Mouse (Mus musculus) ES-Bruce4 (cell line): Measurements from ENCODE around the gene Prkg1.

ENCODE experiments used
- EP300 ChIP-seq: IDR thresholded peaks from 2 replicates; pipeline ENCODE4 v1.6.1; 2011; ENCODE audit warnings: low read depth, low read length; ENCODE audit not compliant: insufficient read depth
- POLR2A ChIP-seq: IDR thresholded peaks from one replicate; pipeline ENCODE4 v1.8.1; 2011; ENCODE audit warnings: low read length; ENCODE audit not compliant: insufficient read depth

GRCm38 (mm10) chr19:30691258-30691657 is 1073.6 kb downstream of the Prkg1 start:
- no peak for TF ChIP-seq POLR2A
- TF ChIP-seq EP300: no peak
